Mouse (Mus musculus) right cerebral cortex, postnatal 10 days (tissue): ENCODE results near the gene Ppp1r14c.
"Not testable (repeated sequence)": the region's sequence is repeated elsewhere in the genome, so short reads cannot be mapped to it uniquely, and the experiment has no call there.

Source experiments
- DNase-seq, 2 experiments: peaks; one replicate each; pipeline ENCODE4 v3.0.0; 2021; ENCODE audit warnings: low spot score in 2 of 2

The Ppp1r14c gene

DNA sequence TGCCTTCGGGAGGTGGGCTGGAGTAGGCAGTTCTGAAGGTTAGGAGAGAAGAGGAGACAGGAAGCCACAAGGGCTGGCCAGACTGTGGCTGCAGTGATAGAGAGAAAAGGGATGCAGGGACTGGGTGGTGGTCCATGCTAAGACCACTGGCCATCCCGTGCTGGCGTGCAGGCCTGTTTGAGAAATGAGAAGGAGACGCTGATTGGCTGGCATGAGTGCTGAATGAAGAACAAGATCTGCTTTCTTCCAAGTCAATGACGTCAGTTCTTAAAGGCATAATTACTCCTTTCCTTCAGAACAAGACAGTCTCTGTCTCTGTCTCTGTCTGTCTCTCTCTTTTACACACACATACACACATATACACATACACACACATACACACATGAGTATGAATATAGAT, 36.4 kb downstream of the Ppp1r14c start:
- DNase-seq = no peak

- DNase-seq = no peak
Observed at GRCm38 (mm10) chr10:3403416-3404137, 37.7 kb downstream of the Ppp1r14c start.

DNA sequence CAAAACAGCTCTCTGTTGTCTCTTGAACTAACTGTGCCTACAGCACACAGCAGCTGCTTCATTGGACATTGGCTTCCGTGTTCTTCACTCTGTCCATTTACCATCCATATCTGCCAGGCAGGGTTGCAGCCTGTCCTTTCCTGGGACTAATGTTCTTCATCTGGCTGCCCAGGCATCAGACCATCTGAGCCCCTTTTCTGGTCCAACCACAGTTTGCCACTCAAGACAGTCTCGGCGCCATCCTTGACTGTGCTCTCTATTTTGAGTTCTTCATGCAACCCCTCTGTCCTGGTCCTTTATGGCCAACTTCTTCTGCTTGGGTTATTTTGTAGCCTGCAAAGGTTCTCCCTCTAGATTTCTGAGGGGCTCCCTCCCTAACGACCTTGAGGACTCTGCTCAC, 38.5 kb downstream of the Ppp1r14c start:
- DNase-seq = no peak

GRCm38 (mm10) chr10:3406280-3406679, 40.4 kb downstream of the Ppp1r14c start:
- DNase-seq = no peak

DNA sequence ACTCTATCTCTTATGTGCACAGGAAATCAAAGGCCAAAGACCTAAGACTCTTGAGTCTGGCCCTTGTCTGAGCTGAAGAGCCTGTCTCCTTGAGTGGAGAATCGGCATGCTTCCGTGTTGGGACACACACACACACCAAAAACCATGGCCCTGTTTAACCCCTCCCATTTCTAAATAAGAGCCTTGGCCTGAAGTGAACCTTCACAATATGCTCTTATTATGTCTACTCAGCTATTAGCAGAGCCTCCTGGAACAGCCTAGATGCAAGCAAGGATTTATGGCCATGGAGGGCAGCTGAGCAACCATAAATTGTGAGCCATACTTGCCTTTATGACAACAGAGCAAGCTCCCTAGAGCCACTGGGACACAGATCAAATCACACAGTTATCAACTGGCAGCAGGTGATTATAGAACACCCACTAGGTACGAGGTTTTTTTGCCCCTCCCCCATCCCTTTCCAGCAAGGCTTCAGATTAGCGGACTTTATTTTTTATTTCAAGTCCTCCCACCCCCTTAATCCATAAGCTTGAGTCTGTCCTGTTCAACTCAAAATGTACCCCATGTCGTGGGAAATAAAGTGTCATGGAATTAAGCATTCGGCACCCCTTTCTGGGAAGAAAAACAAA, 42.3 kb downstream of the Ppp1r14c start:
- DNase-seq = no peak

DNA sequence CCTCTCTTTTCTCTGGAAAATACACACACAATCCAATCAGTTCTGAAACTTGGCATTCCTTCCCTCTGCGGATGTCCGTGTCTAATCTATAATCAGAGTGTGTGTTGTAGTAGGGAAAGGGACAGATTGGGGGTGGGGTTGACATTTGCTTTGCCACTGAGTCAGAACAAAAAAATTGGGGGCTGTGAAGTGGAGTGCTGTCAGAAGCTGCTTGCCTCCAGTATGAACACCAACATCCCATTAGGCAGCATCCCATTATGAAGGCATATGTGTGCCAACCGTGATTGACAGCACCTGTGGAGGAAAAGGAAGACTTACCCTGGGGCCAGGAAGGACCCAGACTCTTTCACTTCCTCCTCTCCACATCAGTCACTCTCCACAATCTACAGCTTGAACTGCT, 42.8 kb downstream of the Ppp1r14c start:
- no peak for DNase-seq

GRCm38 (mm10) chr10:3411222-3411621, 45.4 kb downstream of the Ppp1r14c start:
- no peak for DNase-seq

GRCm38 (mm10) chr10:3411639-3412038, 45.8 kb downstream of the Ppp1r14c start:
- no peak for DNase-seq

GRCm38 (mm10) chr10:3414813-3415212, 49.0 kb downstream of the Ppp1r14c start:
- DNase-seq = peak in 1 of 2 experiments; percentile 42

GRCm38 (mm10) chr10:3416565-3416964, 50.7 kb downstream of the Ppp1r14c start:
- no peak for DNase-seq

DNA sequence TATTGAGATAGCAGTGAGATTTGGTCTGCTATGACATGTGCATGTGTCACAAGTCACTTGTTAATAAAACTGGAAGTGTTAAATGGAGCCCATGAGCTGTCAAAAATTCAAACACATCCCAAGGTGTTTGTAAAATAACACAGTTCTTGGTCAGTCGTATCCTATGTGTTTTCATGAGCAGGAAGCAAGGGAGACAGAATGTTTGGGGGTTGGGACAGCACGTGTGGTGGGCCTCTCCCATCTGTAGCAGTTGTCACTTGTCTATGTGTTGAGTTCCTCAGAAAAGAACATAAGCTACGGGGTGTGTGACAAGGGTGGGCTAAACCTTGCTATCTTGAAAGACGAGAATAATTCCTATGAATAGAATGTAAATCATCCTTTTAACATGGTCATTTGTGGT, 51.6 kb downstream of the Ppp1r14c start:
- peak; percentile 69 to 84 for DNase-seq

DNA sequence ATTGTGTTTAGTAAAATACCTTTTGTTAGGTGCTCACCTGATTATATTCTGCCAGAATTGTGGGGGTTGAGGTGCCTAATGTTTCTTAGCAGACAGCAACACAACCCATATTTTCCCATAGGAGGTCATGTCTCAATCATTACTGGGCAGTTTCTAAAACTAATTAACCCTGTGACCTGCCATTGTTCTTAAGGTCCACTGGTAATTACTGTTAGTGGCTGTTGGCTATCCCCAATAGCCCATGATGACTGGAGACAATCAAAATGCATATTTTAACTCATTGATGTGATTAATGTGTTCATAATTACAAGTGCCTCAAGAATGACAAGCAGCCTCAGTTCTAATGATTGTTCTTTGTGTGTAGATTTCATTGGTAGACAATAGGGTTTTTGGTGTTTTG, 58.2 kb downstream of the Ppp1r14c start:
- no peak for DNase-seq

DNA sequence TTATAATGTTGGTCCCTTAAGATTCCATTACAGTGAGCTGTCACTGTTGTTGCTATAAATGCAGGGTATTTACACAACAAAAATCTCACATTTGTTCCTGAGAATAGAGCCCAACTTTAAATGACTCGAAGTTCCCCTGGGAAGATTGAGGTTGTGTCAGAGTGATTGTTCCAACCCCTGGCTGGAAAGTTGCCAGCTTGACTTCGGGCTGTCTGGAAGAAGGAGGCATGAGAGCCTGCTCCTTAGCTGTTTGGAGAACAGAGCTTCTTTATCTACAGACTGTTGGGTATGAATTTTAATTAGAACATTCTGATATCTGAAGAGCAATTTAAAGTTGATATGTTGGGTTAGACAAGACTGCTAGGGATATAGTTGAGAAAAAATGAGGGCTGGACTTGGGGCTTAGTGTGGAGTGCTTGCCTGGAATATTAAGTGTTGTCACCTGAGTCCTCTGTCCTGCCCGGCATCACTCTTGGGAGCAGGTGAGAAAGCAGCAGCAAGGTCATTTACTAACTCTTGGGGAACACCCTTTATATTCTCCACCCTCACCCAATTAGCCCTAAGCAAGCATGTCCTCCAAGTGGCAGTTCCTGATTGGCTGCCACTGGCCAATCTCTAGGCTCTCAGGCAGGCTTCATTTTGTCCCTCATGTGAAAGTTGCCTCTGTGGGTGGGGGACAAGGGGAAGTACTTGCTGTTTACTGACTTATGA, 62.0 kb downstream of the Ppp1r14c start:
- peak in 1 of 2 experiments; percentile 60 for DNase-seq

DNA sequence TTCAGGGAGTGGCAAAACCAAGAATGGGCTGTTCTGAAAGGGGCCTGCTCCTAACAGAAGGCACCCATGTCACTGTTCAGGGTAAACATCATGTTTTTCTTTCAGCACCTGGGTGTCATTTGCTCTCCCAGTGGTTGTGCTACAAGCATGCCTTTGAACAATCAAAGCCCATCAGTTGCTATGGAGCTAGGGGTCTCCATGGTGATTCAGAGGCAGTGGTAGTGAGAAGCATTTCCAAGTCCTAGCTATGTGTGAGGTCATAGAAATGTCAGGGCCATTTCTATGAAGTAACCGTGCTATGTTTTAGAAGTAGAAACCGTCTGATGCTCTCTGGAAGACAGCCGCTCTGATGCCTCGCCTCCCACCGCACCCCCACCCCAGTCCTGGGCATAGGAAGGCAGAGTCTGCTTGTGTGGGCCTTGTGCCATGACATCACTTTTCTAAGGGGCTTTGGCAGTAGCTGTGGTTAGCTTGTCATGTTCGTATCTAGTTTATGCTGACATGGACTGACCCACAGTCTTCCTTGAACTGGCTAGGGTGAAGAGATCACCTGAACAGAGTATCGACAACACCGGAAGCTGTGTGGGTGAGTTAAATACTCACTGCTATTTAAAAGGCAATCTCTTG, 69.1 kb downstream of the Ppp1r14c start:
- peak in 1 of 2 experiments; percentile 24 for DNase-seq

- DNase-seq = no peak
Observed at GRCm38 (mm10) chr10:3440722-3441471, 75.0 kb downstream of the Ppp1r14c start.

DNA sequence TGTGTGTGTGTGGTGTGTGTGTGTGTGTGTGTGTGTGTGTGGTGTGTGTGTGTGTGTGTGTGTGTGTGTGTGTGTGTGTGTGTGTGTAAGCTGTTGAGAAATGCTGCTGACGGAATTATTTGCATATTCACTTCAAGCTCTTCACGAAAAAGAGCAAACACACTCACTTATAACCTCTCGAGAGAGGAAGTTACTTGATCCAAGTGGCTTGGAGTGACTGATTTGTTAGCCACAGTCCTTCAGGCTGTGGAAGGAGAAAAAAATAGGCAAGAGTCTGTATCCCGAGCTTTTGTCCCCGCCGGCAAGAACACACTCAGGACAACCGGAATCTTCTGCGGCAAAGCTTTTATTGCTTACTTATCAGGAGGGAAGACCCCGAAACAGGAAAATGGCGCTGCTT, 80.9 kb downstream of the Ppp1r14c start:
- DNase-seq = not testable (repeated sequence)

DNA sequence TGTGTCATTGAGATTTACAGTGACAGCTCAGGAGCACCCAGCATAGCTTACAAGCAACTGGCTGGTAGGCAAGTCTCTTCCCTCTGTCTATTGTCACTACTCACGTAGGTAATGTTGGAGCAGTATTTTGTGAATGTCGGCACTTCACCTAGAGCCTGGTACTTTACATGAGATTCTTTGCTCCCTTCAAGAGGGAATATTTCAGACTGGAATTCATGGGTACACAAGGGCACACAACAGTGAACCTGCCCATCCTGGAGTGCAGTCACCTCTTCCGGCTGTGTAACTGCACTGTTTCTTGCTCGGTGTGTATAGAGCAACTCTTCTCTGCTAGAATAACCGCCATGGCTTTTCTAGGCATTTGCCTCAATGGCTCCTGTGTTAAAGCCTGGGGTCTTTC, 82.8 kb downstream of the Ppp1r14c start:
- no peak for DNase-seq

GRCm38 (mm10) chr10:3451930-3452329, 86.1 kb downstream of the Ppp1r14c start:
- DNase-seq = no peak

- DNase-seq = no peak
Observed at GRCm38 (mm10) chr10:3452822-3453475, 87.1 kb downstream of the Ppp1r14c start.

GRCm38 (mm10) chr10:3458686-3459085, 92.8 kb downstream of the Ppp1r14c start:
- no peak for DNase-seq

GRCm38 (mm10) chr10:3460841-3461240, 95.0 kb downstream of the Ppp1r14c start:
- no peak for DNase-seq
